Mouse (Mus musculus): Measurements from ENCODE around the gene Sf3a1. TPM values are rescaled to one million over a fixed set of nuclear protein-coding genes. Genes with fewer than 3 reads are reported as not detected.

Gene Sf3a1
- polyA plus RNA-seq, 1 experiment from 2014 or later, result 73.9 TPM

DNA sequence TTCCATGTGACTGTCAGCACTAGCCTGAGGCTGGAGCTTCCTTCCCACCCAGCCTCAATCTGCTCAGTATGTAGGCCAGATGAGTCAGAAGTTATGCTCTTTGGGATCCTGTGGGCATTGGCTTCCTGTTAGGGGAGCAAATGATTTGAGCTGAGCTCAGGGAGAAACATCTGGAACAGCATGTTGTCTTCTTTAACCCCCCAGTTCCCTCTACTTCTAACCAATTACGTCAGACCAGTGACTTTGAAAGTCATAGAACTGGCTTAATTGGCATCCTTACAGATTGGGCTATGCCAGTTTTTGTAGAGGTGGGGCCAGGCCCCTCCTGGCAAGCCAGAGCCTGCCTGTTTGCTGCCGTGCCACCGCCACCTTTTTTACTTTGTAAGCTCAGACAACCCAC, 30.5 kb downstream of the Sf3a1 start:
- Histone ChIP-seq H3K27ac (no peak overlapping the region), H3K4me1 (peaks cover 33% of the 10 kb centered on the region)
- ATAC-seq (ENCODE audit: insufficient number of reproducible peaks, insufficient read depth, low FRiP score, low TSS enrichment), result no peak

DNA sequence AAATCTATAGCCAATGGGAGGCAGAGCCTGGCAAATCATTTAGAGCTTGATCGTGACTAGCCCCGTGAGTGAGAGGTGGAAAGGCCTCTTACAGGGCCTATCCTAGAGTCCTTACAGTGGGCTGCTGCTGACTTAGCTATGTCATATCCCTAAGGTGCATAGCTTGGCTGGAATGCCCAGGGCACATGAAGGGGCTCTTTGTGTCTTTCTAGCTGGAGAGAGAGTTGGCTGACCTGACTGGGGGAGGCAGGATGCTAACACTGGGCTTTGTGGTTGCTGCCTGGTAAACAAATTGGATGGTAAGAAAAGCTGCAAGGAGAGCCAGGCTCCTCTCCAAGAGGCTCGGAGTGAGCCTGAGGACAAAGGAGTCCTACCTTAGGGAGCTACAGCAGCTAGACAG, 32.6 kb downstream of the Sf3a1 start:
- Histone ChIP-seq H3K4me2 (replicated peaks) (no peak overlapping the region), H3K27ac (0 out of 2 replicates have a peak overlapping the region, but pooled peaks have one; percentile 23), H3K9me3 (no peaks in the 10 kb centered on the region), H3K9ac (no peak overlapping the region), H3K27me3 (no peaks in the 10 kb centered on the region), H3K36me3 (no peaks in the 10 kb centered on the region), H3K4me1 (peaks cover 41% of the 10 kb centered on the region), H3K4me3 (no peak overlapping the region)
- ATAC-seq (ENCODE audit: insufficient number of reproducible peaks, insufficient read depth, low FRiP score, low TSS enrichment), result no peak
- WGBS, result 54% methylated on average over 3 of the region's 3 CpGs

More for the DNA sequence above, 30.5 kb downstream of the Sf3a1 start:
- Histone ChIP-seq H3K9me3 (no peaks in the 10 kb centered on the region), H3K4me3 (no peak overlapping the region), H3K36me3 (no peaks in the 10 kb centered on the region), H3K9ac (no peak overlapping the region), H3K27me3 (no peaks in the 10 kb centered on the region), H3K4me2 (replicated peaks) (no peak overlapping the region)
- 64% methylated on average over 3 of the region's 3 CpGs for WGBS

DNA sequence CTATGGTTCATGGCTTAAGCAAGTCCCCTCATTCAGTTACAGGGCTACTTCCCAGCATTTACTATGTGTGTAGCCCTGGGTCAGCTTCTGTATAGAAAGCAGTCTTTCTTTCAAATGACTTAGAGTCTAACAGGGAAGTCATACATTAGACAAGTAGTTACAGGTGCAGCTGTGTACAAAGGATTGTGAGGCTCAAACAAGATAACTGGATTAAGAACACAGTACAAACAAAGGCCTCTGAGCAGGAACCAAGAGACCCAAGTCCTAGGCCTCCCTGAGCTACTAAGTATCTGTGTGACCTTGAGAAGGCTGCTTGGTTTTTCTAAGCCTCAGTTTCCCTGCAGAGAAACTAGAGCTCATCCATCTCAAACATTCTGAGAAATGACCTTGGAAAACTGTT, 33.3 kb downstream of the Sf3a1 start:
- H3K36me3 ChIP-seq, result no peaks in the 10 kb centered on the region
- ATAC-seq (ENCODE audit: insufficient number of reproducible peaks, insufficient read depth, low FRiP score, low TSS enrichment), result no peak

DNA sequence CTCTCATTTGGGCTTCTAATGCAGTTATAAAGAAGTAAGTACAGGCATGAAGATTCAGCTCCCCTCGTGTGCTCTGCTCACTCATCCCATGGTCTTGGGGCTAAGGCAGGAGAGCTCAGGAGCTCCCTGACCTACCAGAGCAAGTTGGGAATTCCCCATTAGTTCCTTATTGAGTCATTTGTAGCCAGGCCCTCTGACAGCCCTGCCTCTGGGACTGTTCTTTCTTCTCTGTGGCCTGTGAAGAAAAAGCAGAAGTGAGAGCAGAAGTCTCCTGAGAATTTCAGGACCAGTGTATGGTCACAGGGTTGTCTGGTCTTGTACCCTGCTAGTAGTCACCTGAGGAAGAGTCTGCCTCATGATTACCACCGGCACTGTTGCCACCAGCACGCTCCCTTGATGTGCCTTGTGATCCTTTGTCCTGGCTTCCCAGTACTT, 35.5 kb downstream of the Sf3a1 start:
- no peak for ATAC-seq (ENCODE audit: insufficient number of reproducible peaks, insufficient read depth, low FRiP score, low TSS enrichment)
- Histone ChIP-seq H3K4me2 (replicated peaks) (no peak overlapping the region), H3K27ac (no peak overlapping the region), H3K9ac (no peak overlapping the region), H3K9me3 (no peaks in the 10 kb centered on the region), H3K27me3 (no peaks in the 10 kb centered on the region), H3K36me3 (no peaks in the 10 kb centered on the region), H3K4me1 (peaks cover 40% of the 10 kb centered on the region), H3K4me3 (no peak overlapping the region)
- WGBS, result 82% methylated on average over 3 of the region's 3 CpGs

More for the DNA sequence above, 33.3 kb downstream of the Sf3a1 start:
- no peak overlapping the region for H3K9ac ChIP-seq
- no peak overlapping the region for H3K4me3 ChIP-seq
- H3K4me1 ChIP-seq, result peaks cover 40% of the 10 kb centered on the region
- no peak overlapping the region for H3K4me2 ChIP-seq (replicated peaks)
- H3K27ac ChIP-seq, result no peak overlapping the region
- no peaks in the 10 kb centered on the region for H3K9me3 ChIP-seq
- H3K27me3 ChIP-seq, result no peaks in the 10 kb centered on the region

DNA sequence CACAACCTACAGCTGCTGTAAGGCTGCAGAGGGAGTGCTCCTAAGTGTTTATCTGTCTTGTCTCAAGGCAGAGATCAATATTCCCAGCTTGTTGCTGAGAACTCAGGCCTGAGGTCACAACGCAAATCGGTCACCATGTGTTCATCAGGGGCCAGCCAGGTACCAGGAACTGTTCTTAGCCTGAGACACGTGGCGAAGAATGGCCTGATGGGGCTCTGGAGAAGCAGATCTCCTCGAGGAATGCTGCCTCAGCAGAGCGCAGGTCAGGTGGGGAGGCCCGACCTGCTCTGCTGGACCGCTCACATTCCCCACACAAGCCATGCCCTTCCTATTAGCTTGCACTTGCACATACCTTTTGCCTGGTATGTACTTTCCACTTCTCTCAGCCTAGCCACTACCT, 36.5 kb downstream of the Sf3a1 start:
- H3K9ac ChIP-seq, result no peak overlapping the region
- 64% methylated on average over 8 of the region's 8 CpGs for WGBS

DNA sequence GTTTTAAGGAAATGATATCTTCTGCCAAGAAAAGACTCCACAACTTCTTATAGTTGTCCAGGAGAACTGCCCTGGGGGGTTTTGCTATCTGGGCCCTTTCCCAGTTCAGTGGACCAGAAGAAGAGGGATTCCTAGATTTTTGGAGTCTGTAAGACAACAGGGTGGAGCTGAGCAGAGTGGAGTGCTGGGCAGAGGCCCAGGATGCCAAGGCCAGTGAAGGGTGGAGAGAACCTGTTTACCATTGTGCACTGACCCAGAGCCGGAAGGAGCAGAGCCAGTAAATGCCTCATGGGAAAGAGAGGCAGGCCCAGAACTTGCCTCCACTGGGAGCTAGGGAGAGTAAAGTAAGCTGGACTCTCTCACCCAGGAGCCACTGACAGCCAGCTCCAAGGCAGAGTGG, 37.5 kb downstream of the Sf3a1 start:
- ATAC-seq (ENCODE audit: insufficient number of reproducible peaks, insufficient read depth, low FRiP score, low TSS enrichment), result no peak
- H3K36me3 ChIP-seq, result no peaks in the 10 kb centered on the region
- no peaks in the 10 kb centered on the region for H3K9me3 ChIP-seq
- H3K27me3 ChIP-seq, result no peaks in the 10 kb centered on the region
- 100% methylated on average over 1 of the region's 1 CpGs for WGBS
- no peak overlapping the region for H3K9ac ChIP-seq
- H3K4me3 ChIP-seq, result no peak overlapping the region
- H3K4me2 ChIP-seq (replicated peaks), result no peak overlapping the region
- H3K27ac ChIP-seq, result no peak overlapping the region
- H3K4me1 ChIP-seq, result peaks cover 28% of the 10 kb centered on the region

More for the DNA sequence above, 36.5 kb downstream of the Sf3a1 start:
- Histone ChIP-seq H3K9me3 (no peaks in the 10 kb centered on the region), H3K36me3 (no peaks in the 10 kb centered on the region), H3K4me3 (no peak overlapping the region), H3K27me3 (no peaks in the 10 kb centered on the region), H3K4me1 (peaks cover 30% of the 10 kb centered on the region), H3K27ac (no peak overlapping the region), H3K4me2 (replicated peaks) (no peak overlapping the region)
- ATAC-seq (ENCODE audit: insufficient number of reproducible peaks, insufficient read depth, low FRiP score, low TSS enrichment), result no peak

DNA sequence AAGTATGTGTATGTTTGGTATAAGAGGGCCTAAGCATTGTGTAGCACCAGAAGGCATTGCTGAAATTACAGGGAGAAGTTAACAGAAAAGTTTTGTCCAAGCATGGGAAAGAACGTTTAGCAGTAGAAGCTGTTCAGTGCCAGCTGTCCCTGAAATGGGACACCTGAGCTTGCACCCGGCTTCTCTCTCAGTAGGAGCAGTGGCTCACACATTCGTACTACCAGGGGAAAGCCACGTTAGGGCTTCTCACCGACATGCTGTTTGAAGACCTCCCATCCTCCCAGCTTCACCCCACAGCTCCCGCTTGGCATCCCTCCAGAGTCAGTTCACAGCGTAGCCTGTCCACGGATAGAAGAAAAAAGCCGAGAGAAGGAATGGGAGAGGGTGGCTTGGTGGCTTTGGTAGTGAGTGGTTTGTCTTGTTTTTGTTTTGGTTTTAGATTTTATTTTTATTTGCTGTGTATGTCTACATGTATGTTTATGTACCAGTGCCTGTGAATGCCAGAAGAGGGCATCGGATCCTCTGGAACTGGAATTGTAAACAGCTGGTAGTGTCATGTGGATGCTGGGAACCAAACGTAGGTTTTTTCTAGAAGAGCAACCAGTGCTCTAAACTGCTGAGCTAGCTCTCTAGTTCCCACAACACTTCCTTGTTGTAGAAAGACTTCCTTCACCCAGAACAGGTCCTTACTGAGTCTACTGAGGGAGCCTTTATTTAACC, 42.0 kb downstream of the Sf3a1 start:
- peaks cover 9% of the 10 kb centered on the region for H3K36me3 ChIP-seq
- H3K9ac ChIP-seq, result no peak overlapping the region
- no peaks in the 10 kb centered on the region for H3K27me3 ChIP-seq
- H3K4me2 ChIP-seq (replicated peaks), result no peak overlapping the region
- no peak overlapping the region for H3K4me3 ChIP-seq
- H3K4me1 ChIP-seq, result peaks cover 9% of the 10 kb centered on the region
- no peaks in the 10 kb centered on the region for H3K9me3 ChIP-seq
- H3K27ac ChIP-seq, result no peak overlapping the region
- no peak for ATAC-seq (ENCODE audit: insufficient number of reproducible peaks, insufficient read depth, low FRiP score, low TSS enrichment)
- WGBS, result 80% methylated on average over 11 of the region's 11 CpGs

DNA sequence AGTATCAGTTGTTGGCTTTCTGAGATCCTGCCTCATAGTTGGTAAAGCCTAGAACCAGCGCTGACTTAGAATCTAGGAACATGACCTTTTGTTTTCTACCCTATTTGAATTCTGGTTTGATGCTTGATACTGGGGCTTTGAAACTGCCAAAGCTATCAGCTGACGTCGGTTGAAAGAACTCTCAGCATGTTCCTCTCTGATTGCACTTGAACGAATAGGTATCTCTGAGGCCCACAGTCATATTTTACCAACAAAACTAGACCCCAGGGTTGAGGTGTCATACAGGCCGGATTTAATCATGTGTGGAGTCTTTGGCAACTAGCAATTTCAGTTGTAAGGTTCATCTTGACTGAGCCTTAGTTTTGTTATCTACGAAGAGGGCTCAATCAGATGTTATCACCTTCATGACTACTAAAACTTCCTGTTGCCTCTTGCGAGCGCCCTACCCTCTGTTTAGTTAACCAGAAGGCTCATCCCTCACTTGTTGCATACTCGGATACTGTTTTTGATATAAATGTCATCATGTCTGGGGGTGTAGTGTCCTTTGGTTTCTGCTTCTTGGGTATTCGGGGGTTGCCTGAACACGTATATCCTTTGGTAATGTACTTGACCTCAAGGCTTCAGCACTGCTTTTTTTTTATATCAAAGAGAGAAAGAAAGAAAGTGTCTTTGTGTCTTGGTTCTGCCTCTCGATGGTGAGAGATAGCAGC, 43.0 kb downstream of the Sf3a1 start:
- H3K9me3 ChIP-seq, result no peaks in the 10 kb centered on the region
- WGBS, result 81% methylated on average over 12 of the region's 12 CpGs
- no peak for ATAC-seq (ENCODE audit: insufficient number of reproducible peaks, insufficient read depth, low FRiP score, low TSS enrichment)
- no peak overlapping the region for H3K4me2 ChIP-seq (replicated peaks)
- no peak overlapping the region for H3K27ac ChIP-seq
- H3K4me3 ChIP-seq, result no peak overlapping the region
- no peaks in the 10 kb centered on the region for H3K27me3 ChIP-seq
- peaks cover 16% of the 10 kb centered on the region for H3K36me3 ChIP-seq
- H3K9ac ChIP-seq, result no peak overlapping the region
- peaks cover 9% of the 10 kb centered on the region for H3K4me1 ChIP-seq

DNA sequence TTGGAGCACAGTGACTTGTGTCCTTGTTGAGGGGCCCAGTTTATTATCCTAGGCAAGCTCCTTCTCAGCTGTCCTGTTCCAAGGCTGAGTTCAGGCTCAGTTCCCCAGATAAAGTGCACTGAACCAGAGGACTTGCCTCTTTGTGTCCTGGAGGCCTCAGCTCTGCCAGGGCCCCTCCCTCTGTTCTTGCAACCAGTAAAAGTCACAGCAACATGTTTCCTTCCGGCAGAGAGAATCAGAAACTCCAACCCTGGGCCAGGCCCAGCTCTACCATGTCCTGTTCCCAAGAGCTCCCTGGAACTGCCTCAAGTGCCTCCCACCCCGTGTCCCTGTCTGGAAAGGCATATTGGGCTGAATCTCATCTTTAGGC, 43.5 kb downstream of the Sf3a1 start:
- Histone ChIP-seq H3K4me2 (replicated peaks) (no peak overlapping the region), H3K9me3 (no peaks in the 10 kb centered on the region), H3K4me3 (no peak overlapping the region), H3K27ac (no peak overlapping the region), H3K27me3 (no peaks in the 10 kb centered on the region), H3K4me1 (peaks cover 9% of the 10 kb centered on the region), H3K9ac (no peak overlapping the region), H3K36me3 (peaks cover 22% of the 10 kb centered on the region)
- ATAC-seq (ENCODE audit: insufficient number of reproducible peaks, insufficient read depth, low FRiP score, low TSS enrichment), result no peak
- 66% methylated on average over 2 of the region's 2 CpGs for WGBS

DNA sequence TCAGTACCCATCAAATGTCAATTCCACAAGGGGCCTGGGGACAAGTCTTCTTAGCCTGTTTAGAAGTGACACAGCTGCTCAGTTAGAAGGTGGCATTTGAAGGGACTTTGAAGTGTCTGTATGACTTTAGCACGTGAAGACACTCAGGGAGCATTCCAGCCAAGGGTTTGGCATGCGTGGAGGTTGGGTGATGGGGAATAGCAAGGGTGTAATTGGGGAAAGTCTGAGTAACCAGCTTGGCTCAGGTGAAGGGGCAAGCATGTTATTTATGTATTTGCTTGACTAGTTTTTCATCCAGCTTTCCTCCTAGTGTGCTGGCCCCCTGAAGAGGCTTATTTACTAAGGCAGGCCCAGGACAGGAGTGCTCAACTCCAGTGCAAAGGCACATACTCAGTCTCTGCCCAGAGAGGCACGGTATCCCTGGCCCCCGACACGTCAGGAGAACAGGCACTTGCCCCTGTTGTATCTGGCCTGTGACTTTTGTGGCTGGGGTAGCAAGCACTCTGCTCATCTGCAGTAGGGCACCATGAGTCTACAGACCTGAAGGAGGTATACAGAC, 45.0 kb downstream of the Sf3a1 start:
- H3K27ac ChIP-seq, result no peak overlapping the region

DNA sequence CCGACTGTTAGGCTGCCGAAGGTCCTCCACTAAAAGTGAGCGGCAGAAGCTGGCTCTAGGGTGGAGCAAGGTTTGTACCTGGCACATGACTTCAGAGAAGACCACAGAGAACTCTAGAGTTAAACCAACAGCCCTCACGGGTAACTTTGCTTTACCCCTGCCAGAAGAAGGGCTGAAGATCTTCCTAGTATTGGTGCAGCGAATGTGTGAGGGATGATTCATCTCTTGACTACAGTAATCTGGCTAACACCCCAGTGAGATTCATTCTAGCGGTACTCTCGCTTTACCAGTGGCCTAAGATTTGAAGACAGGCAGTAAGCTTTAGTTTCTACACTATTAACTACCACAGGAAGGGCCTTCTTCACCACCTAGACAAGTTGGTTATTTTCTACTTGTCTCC, 45.8 kb downstream of the Sf3a1 start:
- Histone ChIP-seq H3K4me2 (replicated peaks) (no peak overlapping the region), H3K4me3 (no peak overlapping the region), H3K27me3 (no peaks in the 10 kb centered on the region), H3K36me3 (peaks cover 41% of the 10 kb centered on the region), H3K27ac (no peak overlapping the region), H3K9me3 (no peaks in the 10 kb centered on the region), H3K4me1 (0 out of 2 replicates have a peak, but pooled peaks cover 4% of the 10 kb centered on the region), H3K9ac (no peak overlapping the region)
- 88% methylated on average over 7 of the region's 7 CpGs for WGBS
- no peak for ATAC-seq (ENCODE audit: insufficient number of reproducible peaks, insufficient read depth, low FRiP score, low TSS enrichment)

More for the DNA sequence above, 45.0 kb downstream of the Sf3a1 start:
- Histone ChIP-seq H3K4me1 (0 out of 2 replicates have a peak, but pooled peaks cover 4% of the 10 kb centered on the region), H3K4me2 (replicated peaks) (no peak overlapping the region), H3K36me3 (peaks cover 36% of the 10 kb centered on the region), H3K27me3 (no peaks in the 10 kb centered on the region), H3K9ac (no peak overlapping the region), H3K9me3 (no peaks in the 10 kb centered on the region), H3K4me3 (no peak overlapping the region)
- WGBS, result 87% methylated on average over 5 of the region's 5 CpGs
- no peak for ATAC-seq (ENCODE audit: insufficient number of reproducible peaks, insufficient read depth, low FRiP score, low TSS enrichment)

DNA sequence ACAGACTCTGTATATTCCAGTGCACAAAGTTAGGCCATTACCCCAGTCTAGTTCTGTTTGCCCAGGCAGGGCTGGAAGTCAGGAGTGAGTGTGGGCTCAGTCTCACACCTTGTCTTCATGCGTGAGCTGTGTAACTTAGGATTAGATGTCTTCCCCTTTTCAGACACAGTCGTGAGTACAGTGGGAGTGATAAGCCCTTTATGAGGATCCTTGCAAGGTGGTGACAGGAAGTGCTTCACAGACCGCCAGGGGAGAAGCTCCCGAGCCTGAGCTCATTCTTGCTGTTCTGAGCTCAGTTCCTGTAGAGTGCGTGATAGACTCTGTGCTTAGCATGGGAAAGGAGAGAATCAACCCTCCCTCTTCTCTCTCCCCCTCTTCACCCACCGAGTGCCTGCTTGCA, 46.4 kb downstream of the Sf3a1 start:
- H3K4me1 ChIP-seq, result 0 out of 2 replicates have a peak, but pooled peaks cover 4% of the 10 kb centered on the region
- H3K27ac ChIP-seq, result no peak overlapping the region
- no peaks in the 10 kb centered on the region for H3K27me3 ChIP-seq
- ATAC-seq (ENCODE audit: insufficient number of reproducible peaks, insufficient read depth, low FRiP score, low TSS enrichment), result no peak
- no peak overlapping the region for H3K9ac ChIP-seq
- H3K4me3 ChIP-seq, result no peak overlapping the region
- H3K36me3 ChIP-seq, result peaks cover 44% of the 10 kb centered on the region
- no peaks in the 10 kb centered on the region for H3K9me3 ChIP-seq
- no peak overlapping the region for H3K4me2 ChIP-seq (replicated peaks)
- WGBS, result 74% methylated on average over 6 of the region's 6 CpGs
